Mouse (Mus musculus) hematopoietic stem cell, adult 5-6 weeks (primary cell): ENCODE measurements around the gene Npas3. TPM values are rescaled to one million over a fixed set of nuclear protein-coding genes. Genes with fewer than 3 reads are reported as not detected.
"Not testable (repeated sequence)": the region's sequence is repeated elsewhere in the genome, so short reads cannot be mapped to it uniquely, and the experiment has no call there.

Source experiments
- ATAC-seq, 2 experiments: fragments of 125-278 bp in 1 of 2; replicated peaks in 1 of 2; 2 replicates each; pipeline ENCODE4 v1.8.0; 2016 to 2017; ENCODE audit warnings: inconsistent platforms in 2 of 2, mild to moderate bottlenecking in 2 of 2, moderate number of reproducible peaks in 2 of 2, low read depth in 1 of 2, moderate TSS enrichment in 1 of 2; ENCODE audit not compliant: low FRiP score in 2 of 2, poor library complexity in 2 of 2, severe bottlenecking in 2 of 2, insufficient read depth in 1 of 2, low TSS enrichment in 1 of 2
- total RNA-seq: library from RNA; stranded (forward); fragments of 172-1452, 232-1000 nt; gene quantifications from 2 replicates; pipeline ENCODE4 v1.2.3, GENCODE M21; 2017

Npas3 gene
- not detected in 2 replicates for total RNA-seq

GRCm38 (mm10) chr12:53248101-53248727 lies at the start of gene Npas3:
Npas3 (plus strand) TSS chr12:53248677.
- no peak for ATAC-seq

- no peak for ATAC-seq
Measured at GRCm38 (mm10) chr12:53217141-53217540, 31.3 kb upstream of the Npas3 start.

GRCm38 (mm10) chr12:53222742-53223141 lies 25.7 kb upstream of the Npas3 start:
- no peak for ATAC-seq

GRCm38 (mm10) chr12:53227356-53227755 lies 21.1 kb upstream of the Npas3 start:
- no peak for ATAC-seq

GRCm38 (mm10) chr12:53229419-53229818 lies 19.1 kb upstream of the Npas3 start:
- no peak for ATAC-seq

GRCm38 (mm10) chr12:53246181-53246580 lies 2.3 kb upstream of the Npas3 start:
- ATAC-seq, result no peak

- ATAC-seq, result peak in 1 of 2 experiments; percentile 31; a peak in 1 of 4 replicates
Measured at GRCm38 (mm10) chr12:53246581-53247490, 1.6 kb upstream of the Npas3 start.

- ATAC-seq, result no peak
Measured at GRCm38 (mm10) chr12:53247491-53248035, 914 bp upstream of the Npas3 start.

- ATAC-seq, result no peak
Measured at GRCm38 (mm10) chr12:53248796-53249195, 319 bp downstream of the Npas3 start.

GRCm38 (mm10) chr12:53251701-53252181 lies 3.3 kb downstream of the Npas3 start:
- 0 out of 4 replicates have a peak, but pooled peaks of 1 of the 2 experiments have one; percentile 28 for ATAC-seq

GRCm38 (mm10) chr12:53252213-53252571 lies 3.7 kb downstream of the Npas3 start:
- no peak for ATAC-seq

- ATAC-seq, result 0 out of 4 replicates have a peak, but pooled peaks of 1 of the 2 experiments have one; percentile 20
Measured at GRCm38 (mm10) chr12:53252572-53253422, 4.3 kb downstream of the Npas3 start.

GRCm38 (mm10) chr12:53253461-53254159 lies 5.1 kb downstream of the Npas3 start:
- ATAC-seq, result no peak

GRCm38 (mm10) chr12:53254160-53254480 lies 5.6 kb downstream of the Npas3 start:
- no peak for ATAC-seq

- ATAC-seq, result not testable (repeated sequence)
Measured at GRCm38 (mm10) chr12:53274502-53274901, 26.0 kb downstream of the Npas3 start.

GRCm38 (mm10) chr12:53277393-53277792 lies 28.9 kb downstream of the Npas3 start:
- ATAC-seq, result 0 out of 4 replicates have a peak, but pooled peaks of 1 of the 2 experiments have one; percentile 17

GRCm38 (mm10) chr12:53290341-53290740 lies 41.9 kb downstream of the Npas3 start:
- ATAC-seq, result no peak
